Mouse (Mus musculus) layer of hippocampus, adult 9-11 months (tissue): ENCODE data around the gene Klhl21.
"Not testable (repeated sequence)": the region's sequence is repeated elsewhere in the genome, so short reads cannot be mapped to it uniquely, and the experiment has no call there.

Experiments used
- DNase-seq: peaks from one replicate; pipeline ENCODE4 v3.0.0; 2022

The Klhl21 gene

DNA sequence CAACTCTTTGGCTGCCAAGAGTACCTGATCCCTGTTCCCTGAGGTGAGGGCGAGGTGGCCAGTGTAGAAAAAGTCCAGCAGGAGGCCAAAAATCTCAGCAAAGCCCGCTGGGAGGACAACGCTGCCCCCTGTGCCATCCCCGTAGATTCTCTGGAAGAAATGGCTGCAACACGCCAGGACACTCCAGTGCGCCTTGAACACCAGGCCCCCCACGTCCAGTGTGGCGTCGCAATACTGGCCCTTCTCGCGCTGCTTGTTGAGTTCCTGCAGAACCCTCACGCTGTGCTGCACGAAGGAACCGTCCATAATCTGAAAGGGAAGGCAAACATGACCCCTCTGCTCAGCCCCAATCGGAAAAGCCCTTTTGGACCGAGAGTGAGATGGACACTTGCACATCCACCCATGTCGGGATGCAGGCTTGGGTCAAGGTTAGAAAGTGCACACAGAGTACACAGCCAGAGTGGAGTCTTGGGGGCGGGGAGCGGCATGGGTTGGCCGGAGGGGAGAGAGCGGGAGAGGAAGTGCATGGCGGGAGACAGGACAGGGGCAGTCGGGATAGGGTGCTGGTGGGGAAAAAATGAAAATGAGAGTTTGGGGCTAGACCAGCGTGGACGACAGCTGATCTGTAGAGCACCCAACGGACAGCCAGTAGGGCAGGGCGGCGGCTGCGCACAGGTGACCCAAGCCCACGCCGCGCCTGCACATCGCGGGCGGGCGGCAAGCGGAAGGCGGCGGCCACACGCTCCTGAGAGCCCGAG is 18.3 kb downstream of the Klhl21 start:
- no peak for DNase-seq

- DNase-seq = peak; percentile 98
Observed at GRCm38 (mm10) chr4:152027524-152027923, 18.9 kb downstream of the Klhl21 start, which contains the start of gene Zbtb48. TSS of gene Zbtb48 (minus strand) at chr4:152027671.

- DNase-seq = no peak
Observed at GRCm38 (mm10) chr4:152028456-152028855, 19.9 kb downstream of the Klhl21 start.

- DNase-seq = no peak
Observed at GRCm38 (mm10) chr4:152029087-152029486, 20.5 kb downstream of the Klhl21 start.

DNA sequence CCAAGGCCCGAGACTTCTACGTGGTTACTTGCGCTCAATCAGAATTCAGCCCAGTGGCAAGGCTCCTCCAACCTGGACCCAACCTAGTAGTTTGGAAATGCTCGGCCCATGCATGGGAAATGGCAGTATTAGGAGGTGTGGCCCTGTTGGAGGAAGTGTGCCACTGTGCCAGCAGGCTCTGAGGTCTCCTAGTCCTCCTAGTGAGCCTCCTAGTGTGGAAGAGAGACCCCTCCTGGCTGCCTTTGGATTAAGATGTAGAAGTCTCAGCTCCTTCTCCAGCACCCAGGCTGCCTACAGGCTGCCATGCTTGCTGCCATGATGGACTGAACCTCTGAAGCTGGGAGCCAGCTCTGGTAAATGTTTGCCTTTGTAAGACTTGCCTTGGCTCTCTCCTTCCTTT is 21.4 kb downstream of the Klhl21 start:
- DNase-seq = peak; percentile 16

DNA sequence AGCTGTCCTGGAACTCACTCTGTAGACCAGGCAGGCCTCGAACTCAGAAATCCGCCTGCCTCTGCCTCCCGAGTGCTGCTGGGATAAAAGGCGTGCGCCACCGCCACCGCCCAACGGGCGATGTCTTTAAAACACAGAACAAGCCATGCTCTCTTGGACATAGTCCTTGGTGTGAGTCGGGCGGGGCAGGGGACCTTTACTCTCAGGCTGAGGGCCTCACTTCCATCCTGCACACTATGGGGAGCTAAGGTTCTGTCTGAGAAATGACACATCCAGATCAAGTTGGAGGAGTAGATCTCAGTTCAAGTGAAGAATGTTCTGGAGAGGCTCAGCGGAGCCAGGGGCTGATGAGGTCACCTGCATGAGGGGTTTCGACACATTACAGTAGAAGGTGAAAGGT is 24.3 kb downstream of the Klhl21 start:
- DNase-seq = no peak

- DNase-seq = not testable (repeated sequence)
Observed at GRCm38 (mm10) chr4:152036464-152036863, 27.9 kb downstream of the Klhl21 start.

DNA sequence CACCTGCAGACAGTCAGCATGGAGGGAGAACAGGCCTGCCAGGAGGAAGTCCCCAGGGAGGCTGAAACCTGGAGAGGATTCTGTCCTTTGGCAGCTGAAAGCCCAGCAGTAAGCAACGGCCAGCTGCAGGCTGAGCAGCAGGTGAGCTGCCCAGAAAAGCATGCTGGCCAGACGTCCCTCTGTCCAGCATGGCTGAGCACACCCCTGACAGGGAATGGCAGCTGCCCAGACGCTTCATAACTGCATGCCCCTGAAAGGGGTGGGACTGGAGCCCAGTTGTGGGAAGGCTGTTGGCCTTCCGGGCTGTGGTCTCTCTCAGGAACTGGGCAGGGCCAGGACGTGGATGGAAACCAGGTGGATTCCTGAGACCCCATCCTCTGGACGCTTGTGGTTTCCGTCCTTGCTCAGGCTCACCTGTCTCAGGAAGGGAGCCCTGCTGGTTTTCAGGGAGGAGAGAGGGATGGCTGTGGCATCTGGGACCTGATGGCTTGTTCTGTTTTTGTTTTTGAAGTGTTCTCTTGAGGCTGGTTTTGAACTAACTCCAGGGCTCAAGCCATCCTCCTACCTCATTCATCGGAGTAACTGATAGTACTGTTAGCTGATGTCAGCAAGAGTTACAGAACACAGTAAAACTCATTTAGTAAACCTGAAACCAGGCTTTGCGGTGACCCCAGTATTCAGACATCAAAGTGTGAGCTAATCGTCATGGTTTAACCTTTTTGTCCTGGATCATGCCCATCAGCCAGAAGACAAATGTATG is 29.8 kb downstream of the Klhl21 start, which contains the start of gene Tas1r1:
Tas1r1 (minus strand) TSS at position 344 of the 760 bp plus-strand sequence.
- DNase-seq = no peak

DNA sequence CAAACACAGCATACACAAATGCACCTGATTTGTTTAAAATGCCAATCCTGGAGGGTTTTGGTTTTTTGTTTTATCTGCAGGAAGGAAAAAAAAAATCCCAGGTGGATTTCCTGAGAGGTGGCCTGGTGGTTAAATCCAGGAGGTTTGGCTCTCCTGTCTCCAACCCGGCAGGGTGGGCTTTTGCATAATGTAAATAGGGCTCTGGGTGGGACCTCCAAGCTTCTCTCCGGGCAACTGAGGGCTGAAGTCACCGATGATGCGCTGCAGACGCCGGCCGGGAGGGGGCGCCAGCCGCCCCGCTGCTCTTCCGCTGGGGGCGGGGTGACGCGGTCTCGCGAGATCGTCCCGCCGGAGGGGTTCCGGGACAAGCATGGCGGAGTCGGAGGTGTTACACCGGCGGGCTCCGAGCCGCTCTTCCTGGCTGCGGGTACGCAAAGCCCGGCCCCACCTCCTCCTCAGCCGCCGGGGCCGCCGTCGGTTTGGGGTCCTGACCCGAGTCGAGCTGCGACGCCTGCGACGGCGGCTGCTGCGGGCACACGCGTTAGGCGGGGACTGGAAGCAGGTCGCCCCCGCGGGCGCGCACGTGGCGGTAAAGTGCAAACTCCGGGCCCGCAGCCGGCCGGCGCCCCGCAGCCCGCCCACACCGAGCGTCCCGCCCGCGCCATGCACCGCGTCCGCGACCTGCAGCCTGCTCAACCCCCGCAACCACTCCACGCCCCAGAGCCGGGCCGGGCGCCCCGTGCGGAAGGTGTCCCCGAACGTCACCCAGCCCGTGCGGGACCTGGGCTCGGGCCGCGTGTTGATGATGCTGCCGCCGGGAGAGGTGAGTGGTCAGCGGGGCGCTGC is 30.6 kb downstream of the Klhl21 start, which contains the start of gene Nol9:
Nol9 (plus strand) TSS at position 337 of the 846 bp plus-strand sequence.
- peak; percentile 88 for DNase-seq

DNA sequence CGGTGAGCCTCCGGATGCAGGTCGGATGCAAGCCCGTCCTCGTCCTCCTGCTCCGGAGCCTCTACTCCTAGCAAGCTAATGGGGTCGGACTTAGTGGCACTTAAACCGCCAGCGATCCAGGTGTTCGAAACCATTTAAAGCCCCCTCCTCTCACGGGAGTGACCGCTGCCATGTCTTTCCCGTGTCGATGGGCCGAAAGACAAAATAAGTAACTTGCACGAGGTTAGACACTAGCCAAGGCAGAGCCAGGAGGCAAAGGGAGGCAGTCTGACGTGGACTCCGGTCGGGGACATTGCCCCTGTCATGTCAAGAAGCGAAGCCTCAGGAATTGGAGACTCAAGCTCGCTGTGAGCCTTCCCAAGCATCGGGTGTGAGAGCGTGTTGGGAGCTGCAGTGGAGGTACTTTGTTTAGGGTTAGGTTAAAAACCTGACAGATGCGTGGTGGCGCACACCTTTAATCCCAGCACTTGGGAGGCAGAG is 31.3 kb downstream of the Klhl21 start:
- DNase-seq = no peak

- no peak for DNase-seq
Observed at GRCm38 (mm10) chr4:152041924-152042641, 33.5 kb downstream of the Klhl21 start.

- no peak for DNase-seq
Observed at GRCm38 (mm10) chr4:152043171-152043570, 34.6 kb downstream of the Klhl21 start.

GRCm38 (mm10) chr4:152044609-152045008 is 36.0 kb downstream of the Klhl21 start:
- DNase-seq = no peak

DNA sequence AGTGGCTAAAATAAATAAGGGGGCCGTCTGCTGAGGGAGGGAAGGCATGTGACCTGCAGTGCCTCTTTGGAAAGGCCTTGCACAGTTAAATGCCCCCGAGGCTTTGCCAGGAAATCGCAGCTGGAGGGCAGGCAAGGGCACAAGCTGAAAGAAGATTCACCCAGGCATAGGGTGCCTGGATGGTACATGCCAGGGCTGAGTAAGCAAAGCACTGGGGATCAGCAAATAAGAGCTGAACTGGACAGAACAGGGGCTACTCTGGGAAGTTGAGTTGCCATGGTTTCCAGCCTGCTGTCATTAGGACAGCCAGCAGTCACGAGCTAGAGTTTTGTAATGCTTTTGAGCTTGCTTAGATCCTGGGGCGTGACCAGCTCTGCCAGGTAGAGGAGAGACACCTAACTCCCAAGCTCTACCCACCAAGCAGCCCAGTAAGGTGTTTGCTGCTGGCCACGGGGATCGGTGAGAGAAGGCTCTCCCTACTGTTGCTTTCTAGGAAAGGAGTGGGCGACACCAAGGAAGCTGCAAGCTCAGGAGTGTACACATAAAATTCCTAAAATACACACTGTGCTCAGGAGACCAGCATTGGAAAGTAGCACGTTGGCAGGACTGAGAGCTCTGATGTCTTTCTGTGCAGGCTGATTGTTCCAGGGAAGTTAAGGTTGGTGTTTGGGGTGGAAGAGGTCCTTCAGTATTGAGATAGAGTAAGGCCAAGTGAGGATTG is 53.9 kb downstream of the Klhl21 start:
- no peak for DNase-seq

DNA sequence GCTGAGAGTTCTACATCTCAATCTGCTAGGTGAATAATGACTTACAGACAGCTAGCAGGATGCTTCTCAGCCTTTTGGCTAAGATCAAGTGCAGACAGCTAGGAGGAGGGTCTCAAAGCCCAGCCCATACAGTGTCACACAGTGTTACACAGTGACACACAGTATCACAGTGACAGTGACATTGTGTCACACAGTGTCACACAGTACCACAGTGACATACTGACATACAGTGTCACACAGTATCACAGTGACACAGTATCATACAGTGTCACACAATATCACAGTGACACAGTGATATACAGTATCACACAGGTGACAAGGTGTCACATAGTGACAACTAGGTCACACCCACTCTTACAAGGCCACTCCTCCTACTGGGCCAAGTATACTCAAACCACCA is 58.7 kb downstream of the Klhl21 start:
- no peak for DNase-seq
